In genomic region chr12:80462942-80463651, GRCm38 (mm10) we compare ENCODE assay signal across 8 mouse cellular contexts. TPM values are rescaled to one million over a fixed set of nuclear protein-coding genes. Genes with fewer than 3 reads are reported as not detected.
DNase-seq lines count a peak whose midpoint lies in the region; ATAC-seq lines count a peak whose summit lies in the region.

Exd2 (plus strand) TSS chr12:80463095.

- peak; percentile 93 to 96 for DNase-seq in adrenal gland, adult (ENCODE audit: inconsistent age in 2 of 2, low spot score in 1 of 2)
- DNase-seq in embryo, embryonic 10.5 days (ENCODE audit: low spot score) = peak; percentile 94
- DNase-seq in gastrocnemius, postnatal 14 days = peak; percentile 92
- DNase-seq in left cerebral cortex, postnatal 10 days (ENCODE audit: extremely low spot score in 1 of 2, low spot score in 2 of 2) = peak; percentile 88 to 93
- DNase-seq in right cerebral cortex, postnatal 25 days = peak; percentile 91
- peak; percentile 87 to 89 for DNase-seq in urinary bladder, postnatal 4 days (ENCODE audit: low spot score in 2 of 2)

- intact Hi-C loops in gastrocnemius, postnatal 14 days (cut with DNase I; ENCODE audit: low total_unique reads) = loop anchor here (10.0 kb wide), 1 partner anchor 68 kb away; no protein-coding TSS in a partner anchor
- intact Hi-C loops in left cerebral cortex, postnatal 10 days (cut with DNase I) = no loop called here

- peak; percentile 95 for ATAC-seq in inflammation-experienced regulatory T-cells, adult 6 months
- peak; percentile 97 for ATAC-seq in megakaryocyte-erythroid progenitor cell, adult 5-6 weeks (replicated peaks; ENCODE audit: low FRiP score, low TSS enrichment, poor library complexity, severe bottlenecking)

RNA-seq across cellular contexts. Expression of gene Exd2, which starts in this region (rescaled TPM):
- total RNA-seq in gastrocnemius, postnatal 14 days (2021) = 10 to 100 TPM; 21.4 to 27.0 TPM
- polyA plus RNA-seq in inflammation-experienced regulatory T-cells, adult 6 months (2017; shearing (Covaris generic)) = 10 to 100 TPM; 17.8 to 30.0 (median 25.9) TPM
- total RNA-seq in left cerebral cortex, postnatal 10 days (2021) = 10 to 100 TPM; 91.3 to 97.4 TPM
- total RNA-seq in megakaryocyte-erythroid progenitor cell, adult 5-6 weeks (2014; fragmentation: Nextera tagmentation) = 22.3 and 33.2 TPM in 2 replicates
- 11.0 and 13.7 TPM in 2 replicates for total RNA-seq in megakaryocyte-erythroid progenitor cell, adult 5-6 weeks (2017)

Comparison
In these comparisons a context has a peak if more than half of its experiments do, and no peak if none do; other contexts are left out.
1. Peak in every context shown above with its lines: DNase-seq and ATAC-seq.